Mouse (Mus musculus) heart, adult 18-20 months (tissue): Measurements from ENCODE around the gene Polr1c. TPM values are rescaled to one million over a fixed set of nuclear protein-coding genes. Genes with fewer than 3 reads are reported as not detected.
A peak's percentile ranks its signal among the peaks of the same experiment; 100 is the strongest.

Source experiments
- DNase-seq, 2 experiments: peaks; one replicate each; pipeline ENCODE4 v3.0.0; 2021 to 2022; ENCODE audit warnings: mixed read lengths in 1 of 2
- microRNA-seq, 2 experiments: library from miRNA; unstranded; fragments of <30 nt; microRNA quantifications; one replicate each; pipeline ENCODE4 v1.2.0; 2022
- total RNA-seq, 2 experiments: library from RNA; stranded (reverse); gene quantifications; 2 replicates each; pipeline ENCODE4 v1.2.3; 2021

Polr1c gene
- total RNA-seq, 2 experiments from 2014 or later, result 24.5 to 27.2 TPM

- no peak for DNase-seq
Measured at GRCm38 (mm10) chr17:46210550-46210949, 37.3 kb downstream of the Polr1c start.

- DNase-seq, result no peak
Measured at GRCm38 (mm10) chr17:46206676-46207075, 41.2 kb downstream of the Polr1c start.

GRCm38 (mm10) chr17:46203078-46203477, 44.8 kb downstream of the Polr1c start:
- DNase-seq, result no peak

- DNase-seq, result peak; percentile 93 to 95
Measured at GRCm38 (mm10) chr17:46202421-46203071, 45.3 kb downstream of the Polr1c start, which contains the start of the genes Polh and Xpo5. Gene Polh (minus strand): TSS chr17:46202645. Gene Xpo5 (plus strand): TSS chr17:46202782.

- no peak for DNase-seq
Measured at GRCm38 (mm10) chr17:46201151-46201550, 46.7 kb downstream of the Polr1c start.

Small RNA genes within 50 kb of the gene (microRNA-seq; reads per million reads assigned to microRNA genes)
- 0.38 to 0.54 reads per million in 2 experiments for gene Mir693

Other genes with a start within 250 kb of the Polr1c start
- gene Vegfa, start 215.7 kb downstream of the Polr1c start, total RNA-seq, result 100 to 1,000 TPM; 233 to 240 TPM
- gene Mrps18a, start 137.1 kb downstream of the Polr1c start, total RNA-seq, result 100 to 1,000 TPM; 143 to 145 TPM
- under 1 TPM; 0.41 to 0.60 TPM for gene Rsph9, start 103.8 kb downstream of the Polr1c start, total RNA-seq
- gene Mad2l1bp, start 94.5 kb downstream of the Polr1c start, total RNA-seq, result 10 to 100 TPM; 28.0 to 30.4 TPM
- gene Gtpbp2, start 87.0 kb downstream of the Polr1c start, total RNA-seq, result 10 to 100 TPM; 49.5 to 51.2 TPM
- 1 to 10 TPM; 8.0 to 9.5 TPM for gene Polh, start 45.4 kb downstream of the Polr1c start, total RNA-seq
- gene Xpo5, start 45.3 kb downstream of the Polr1c start, total RNA-seq, result 10 to 100 TPM; 20.5 to 21.7 TPM
- gene Yipf3, start within 50 bp of the Polr1c start, total RNA-seq, result 10 to 100 TPM; 73.6 to 77.5 TPM
- gene Lrrc73, start 5.5 kb upstream of the Polr1c start, total RNA-seq, result under 1 TPM; 0.18 to 0.37 TPM
- 10 to 100 TPM; 29.7 to 29.9 TPM for gene Tjap1, start 35.0 kb upstream of the Polr1c start, total RNA-seq
- gene Dlk2, start 49.4 kb upstream of the Polr1c start, total RNA-seq, result under 1 TPM; 0.20 to 0.21 TPM
- gene Abcc10, start 80.3 kb upstream of the Polr1c start, total RNA-seq, result 1 to 10 TPM; 3.6 to 4.2 TPM
- gene Zfp318, start 135.7 kb upstream of the Polr1c start, total RNA-seq, result 10 to 100 TPM; 17.1 to 21.7 TPM
- 1 to 10 TPM in 1 of 2 experiments, under 1 TPM in 1; 0.82 to 1.2 TPM for gene Crip3, start 180.9 kb upstream of the Polr1c start, total RNA-seq
- not detected for gene Slc22a7, start 190.4 kb upstream of the Polr1c start, total RNA-seq
- gene Ttbk1, start 239.6 kb upstream of the Polr1c start, total RNA-seq, result under 1 TPM; 0.20 to 0.28 TPM
- gene Dnph1, start 248.7 kb upstream of the Polr1c start, total RNA-seq, result 1 to 10 TPM; 1.2 to 1.5 TPM